Mouse (Mus musculus): Measurements from ENCODE around the gene Hist1h2af. TPM values are rescaled to one million over a fixed set of nuclear protein-coding genes. Genes with fewer than 3 reads are reported as not detected.
"Not testable (repeated sequence)": the region's sequence is repeated elsewhere in the genome, so short reads cannot be mapped to it uniquely, and the experiment has no call there.

Gene Hist1h2af
- polyA plus RNA-seq, 1 experiment from 2014 or later = 9.5 TPM

GRCm38 (mm10) chr13:23542999-23543607 lies 9.4 kb downstream of the Hist1h2af start, which contains the start of gene Hist1h2bh:
Gene Hist1h2bh (minus strand): TSS chr13:23543392.
- Histone ChIP-seq H3K4me1 (peaks cover 17% of the 10 kb centered on the region), H3K4me3 (peak within 1 kb of the TSS; percentile 60), H3K27ac (replicated peaks) (peak within 1 kb of the TSS; percentile 95)
- peak; percentile 79 for DNase-seq (ENCODE audit: low spot score)
- 0% methylated on average over 42 of the region's 42 CpGs for WGBS
- not testable (repeated sequence) for H3K9me3 ChIP-seq (replicated peaks); H3K36me3 ChIP-seq; H3K27me3 ChIP-seq (ENCODE audit: low read depth, poor library complexity, severe bottlenecking)

- H3K4me3 ChIP-seq = peak within 1 kb of the TSS; percentile 60
- peak; percentile 64 for DNase-seq (ENCODE audit: low spot score)
- peaks cover 17% of the 10 kb centered on the region for H3K4me1 ChIP-seq
- H3K9me3 ChIP-seq (replicated peaks) = no peaks in the 10 kb centered on the region
- no peaks in the 10 kb centered on the region for H3K27me3 ChIP-seq (ENCODE audit: low read depth, poor library complexity, severe bottlenecking)
- under 1% methylated on average over 31 of the region's 45 CpGs for WGBS
- H3K36me3 ChIP-seq = no peaks in the 10 kb centered on the region
- peak within 1 kb of the TSS; percentile 95 for H3K27ac ChIP-seq (replicated peaks)
Observed at GRCm38 (mm10) chr13:23543965-23544786, 10.5 kb downstream of the Hist1h2af start, which contains the start of gene Hist1h3f. Gene Hist1h3f (plus strand): TSS chr13:23544052.

- Histone ChIP-seq H3K4me3 (peak overlapping the region; percentile 60), H3K4me1 (peaks cover 17% of the 10 kb centered on the region), H3K27ac (replicated peaks) (peak overlapping the region; percentile 95)
- not testable (repeated sequence) for H3K9me3 ChIP-seq (replicated peaks); DNase-seq (ENCODE audit: low spot score); H3K27me3 ChIP-seq (ENCODE audit: low read depth, poor library complexity, severe bottlenecking); H3K36me3 ChIP-seq
- 0% methylated on average over 13 of the region's 14 CpGs for WGBS
Observed at GRCm38 (mm10) chr13:23544787-23545120, 11.0 kb downstream of the Hist1h2af start.

GRCm38 (mm10) chr13:23546694-23547093 lies 13.0 kb downstream of the Hist1h2af start:
- H3K4me3 ChIP-seq = peak overlapping the region; percentile 7; the same call in 1 of the 2 replicates
- 80% methylated on average over 5 of the region's 5 CpGs for WGBS
- H3K27ac ChIP-seq (replicated peaks) = peak overlapping the region; percentile 72
- peaks cover 25% of the 10 kb centered on the region for H3K4me1 ChIP-seq
- no peaks in the 10 kb centered on the region for H3K36me3 ChIP-seq
- no peaks in the 10 kb centered on the region for H3K27me3 ChIP-seq (ENCODE audit: low read depth, poor library complexity, severe bottlenecking)
- DNase-seq (ENCODE audit: low spot score) = no peak
- H3K9me3 ChIP-seq (replicated peaks) = no peaks in the 10 kb centered on the region

- Histone ChIP-seq H3K4me3 (peak overlapping the region; percentile 56), H3K9me3 (replicated peaks) (no peaks in the 10 kb centered on the region), H3K27me3 (ENCODE audit: low read depth, poor library complexity, severe bottlenecking) (no peaks in the 10 kb centered on the region), H3K4me1 (peaks cover 38% of the 10 kb centered on the region), H3K36me3 (no peaks in the 10 kb centered on the region), H3K27ac (replicated peaks) (peak overlapping the region; percentile 98)
- no peak for DNase-seq (ENCODE audit: low spot score)
- 8% methylated on average over 3 of the region's 3 CpGs for whole genome bisulfite sequencing
Observed at GRCm38 (mm10) chr13:23550761-23551145, 17.0 kb downstream of the Hist1h2af start.

GRCm38 (mm10) chr13:23551146-23551834 lies 17.6 kb downstream of the Hist1h2af start, which contains the start of gene Hist1h4f:
Gene Hist1h4f (minus strand): TSS chr13:23551648.
- peak; percentile 92 for DNase-seq (ENCODE audit: low spot score)
- H3K4me1 ChIP-seq = peaks cover 37% of the 10 kb centered on the region
- H3K36me3 ChIP-seq; H3K9me3 ChIP-seq (replicated peaks); H3K27me3 ChIP-seq (ENCODE audit: low read depth, poor library complexity, severe bottlenecking): not testable (repeated sequence)
- under 1% methylated on average over 47 of the region's 47 CpGs for WGBS
- H3K4me3 ChIP-seq = peak within 1 kb of the TSS; percentile 56
- peak within 1 kb of the TSS; percentile 98 for H3K27ac ChIP-seq (replicated peaks)

- 60% methylated on average over 8 of the region's 8 CpGs for WGBS
- no peak for DNase-seq (ENCODE audit: low spot score)
Observed at GRCm38 (mm10) chr13:23551931-23552914, 18.5 kb downstream of the Hist1h2af start.

GRCm38 (mm10) chr13:23552962-23553361 lies 19.3 kb downstream of the Hist1h2af start, which contains the start of gene Hist1h1d:
Gene Hist1h1d (plus strand): TSS chr13:23553262.
- H3K36me3 ChIP-seq = no peaks in the 10 kb centered on the region
- no peaks in the 10 kb centered on the region for H3K27me3 ChIP-seq (ENCODE audit: low read depth, poor library complexity, severe bottlenecking)
- no peaks in the 10 kb centered on the region for H3K9me3 ChIP-seq (replicated peaks)
- H3K4me1 ChIP-seq = peaks cover 44% of the 10 kb centered on the region
- H3K27ac ChIP-seq (replicated peaks) = peak within 1 kb of the TSS; percentile 98
- H3K4me3 ChIP-seq = peak within 1 kb of the TSS; percentile 75
- no peak for DNase-seq (ENCODE audit: low spot score)

More at GRCm38 (mm10) chr13:23551931-23552914, 18.5 kb downstream of the Hist1h2af start:
- peaks cover 42% of the 10 kb centered on the region for H3K4me1 ChIP-seq
- no peaks in the 10 kb centered on the region for H3K27me3 ChIP-seq (ENCODE audit: low read depth, poor library complexity, severe bottlenecking)
- H3K36me3 ChIP-seq = no peaks in the 10 kb centered on the region
- H3K4me3 ChIP-seq = peak overlapping the region; percentile 56
- peak overlapping the region; percentile 98 for H3K27ac ChIP-seq (replicated peaks)
- no peaks in the 10 kb centered on the region for H3K9me3 ChIP-seq (replicated peaks)

- Histone ChIP-seq H3K27ac (replicated peaks) (peak overlapping the region; percentile 98), H3K27me3 (ENCODE audit: low read depth, poor library complexity, severe bottlenecking) (no peaks in the 10 kb centered on the region), H3K36me3 (no peaks in the 10 kb centered on the region), H3K9me3 (replicated peaks) (no peaks in the 10 kb centered on the region), H3K4me3 (peak overlapping the region; percentile 75), H3K4me1 (peaks cover 41% of the 10 kb centered on the region)
- DNase-seq (ENCODE audit: low spot score) = no peak
- 26% methylated on average over 9 of the region's 9 CpGs for WGBS
Observed at GRCm38 (mm10) chr13:23554393-23554792, 20.7 kb downstream of the Hist1h2af start.

- Histone ChIP-seq H3K36me3 (no peaks in the 10 kb centered on the region), H3K27me3 (ENCODE audit: low read depth, poor library complexity, severe bottlenecking) (no peaks in the 10 kb centered on the region), H3K27ac (replicated peaks) (peak overlapping the region; percentile 98), H3K9me3 (replicated peaks) (no peaks in the 10 kb centered on the region), H3K4me1 (peaks cover 41% of the 10 kb centered on the region), H3K4me3 (peak overlapping the region; percentile 75)
- under 1% methylated on average over 54 of the region's 54 CpGs for WGBS
- DNase-seq (ENCODE audit: low spot score) = peak; percentile 86
Observed at GRCm38 (mm10) chr13:23554925-23555838, 21.5 kb downstream of the Hist1h2af start.

- under 1% methylated on average over 18 of the region's 18 CpGs for WGBS
- H3K27me3 ChIP-seq (ENCODE audit: low read depth, poor library complexity, severe bottlenecking) = no peaks in the 10 kb centered on the region
- no peaks in the 10 kb centered on the region for H3K9me3 ChIP-seq (replicated peaks)
- H3K4me3 ChIP-seq = peak overlapping the region; percentile 75
- peak overlapping the region; percentile 98 for H3K27ac ChIP-seq (replicated peaks)
- peak; percentile 77 for DNase-seq (ENCODE audit: low spot score)
- no peaks in the 10 kb centered on the region for H3K36me3 ChIP-seq
- H3K4me1 ChIP-seq = peaks cover 38% of the 10 kb centered on the region
Observed at GRCm38 (mm10) chr13:23555839-23556416, 22.2 kb downstream of the Hist1h2af start.
